Mouse (Mus musculus) erythroblast, embryonic 14.5 days (primary cell): ENCODE measurements around the gene Lsm2.
"Not testable (repeated sequence)": the region's sequence is repeated elsewhere in the genome, so short reads cannot be mapped to it uniquely, and the experiment has no call there.

ENCODE experiments used
- GATA1 ChIP-seq: IDR thresholded peaks from 2 replicates; pipeline ENCODE4 v1.6.1; 2012; ENCODE audit warnings: low read length, inconsistent platforms, mixed read lengths
- TAL1 ChIP-seq: IDR thresholded peaks from 3 replicates; pipeline ENCODE4 v1.6.1; 2012; ENCODE audit warnings: low read length, inconsistent platforms, mixed read lengths

DNA sequence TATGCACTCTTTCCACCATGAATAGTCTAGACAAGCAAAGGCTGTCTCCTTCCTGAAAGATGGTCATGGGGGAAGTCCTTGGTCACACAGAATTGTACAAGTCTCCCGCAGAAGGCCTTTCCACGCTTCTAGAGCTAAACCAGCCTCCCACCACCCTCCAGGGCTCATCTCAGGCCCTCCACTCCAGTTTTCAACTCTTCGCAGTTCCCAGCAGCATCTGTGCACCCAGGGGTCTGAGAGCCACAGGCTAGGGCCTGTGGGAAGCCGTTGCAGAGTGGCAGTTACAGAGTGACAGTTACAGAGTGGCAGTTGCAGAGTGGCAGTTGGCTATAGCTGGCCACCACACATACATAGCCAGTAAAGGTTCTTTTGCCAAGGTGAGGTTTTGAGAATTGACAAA is 14.3 kb downstream of the Lsm2 start:
- not testable (repeated sequence) for TF ChIP-seq TAL1, GATA1
